11 mouse cellular contexts compared by ENCODE assay signal in the genomic region with DNA sequence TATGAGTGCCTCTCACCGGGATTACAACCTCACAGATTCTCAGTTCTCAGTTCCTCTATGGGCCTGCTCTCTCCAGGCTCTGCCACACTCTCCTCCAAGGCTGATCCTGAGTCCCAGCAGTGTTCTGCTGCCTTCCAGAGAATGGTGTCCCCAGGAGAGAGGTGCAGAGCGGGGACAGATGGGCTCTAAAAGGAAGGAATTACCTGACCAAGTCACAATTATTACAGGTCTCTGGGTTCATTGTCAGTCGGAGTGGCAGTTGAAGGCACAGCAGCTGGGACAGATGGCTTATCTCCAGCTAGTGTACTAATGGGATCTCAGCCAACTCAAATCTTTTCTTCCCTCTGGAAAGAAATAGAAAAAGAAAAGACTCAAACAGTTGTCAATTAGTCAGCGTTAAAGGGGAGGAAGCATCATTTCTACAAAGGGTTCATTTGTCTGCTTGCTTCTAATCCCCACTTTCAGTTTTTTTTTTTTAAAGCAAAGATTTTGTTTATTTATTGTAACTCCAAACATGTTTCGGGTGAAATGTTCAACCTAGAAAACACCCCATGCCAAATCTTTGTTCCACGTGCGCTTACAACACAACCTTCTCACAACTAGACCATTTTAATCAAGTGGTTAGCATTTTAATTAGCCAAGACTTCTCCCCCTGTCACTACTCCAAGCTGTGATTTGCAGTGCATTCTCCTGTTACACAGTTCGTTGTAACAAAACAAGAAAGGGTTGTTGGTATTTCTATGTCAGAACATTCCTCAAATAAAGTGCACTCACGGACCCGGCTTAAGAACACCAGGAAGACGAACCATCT.
DNase-seq lines count a peak whose midpoint lies in the region; ATAC-seq lines count a peak whose summit lies in the region.
"Had no signal": no experiment of that assay in that cellular context is flagged by ENCODE, and none has a peak within 500 bp of the region (broad histone marks: within the 10 kb centered on the region; RNA-seq: fewer than 3 reads in every experiment).

No protein-coding gene starts in this region.

- no peaks in the 10 kb centered on the region for H3K9me3 ChIP-seq in forebrain, embryonic 11.5 days (ENCODE audit: control insufficient read depth, low read length)
- H3K9me3 ChIP-seq in hindbrain, embryonic 13.5 days: no peaks in the 10 kb centered on the region
- H3K9me3 ChIP-seq in kidney, embryonic 14.5 days (ENCODE audit: control insufficient read depth, low read length): no peaks in the 10 kb centered on the region

- intact Hi-C loops in left cerebral cortex, postnatal 4 days (cut with DNase I): no loop called here
- intact Hi-C loops in left cerebral cortex, postnatal 25 days (cut with DNase I): no loop called here

- no peaks in the 10 kb centered on the region for H3K27me3 ChIP-seq in forebrain, embryonic 11.5 days (ENCODE audit: control insufficient read depth, insufficient read depth, low read length)
- H3K27me3 ChIP-seq in hindbrain, embryonic 13.5 days: no peaks in the 10 kb centered on the region
- no peaks in the 10 kb centered on the region for H3K27me3 ChIP-seq in kidney, embryonic 14.5 days (ENCODE audit: control insufficient read depth, insufficient read depth, low read length)

- no peaks in the 10 kb centered on the region; the same call in 1 of the 2 replicates for H3K4me1 ChIP-seq in forebrain, embryonic 11.5 days (replicated peaks; ENCODE audit: control insufficient read depth, insufficient read depth, low read length)
- peaks cover 9% of the 10 kb centered on the region for H3K4me1 ChIP-seq in hindbrain, embryonic 13.5 days (replicated peaks)
- H3K4me1 ChIP-seq in kidney, embryonic 14.5 days (ENCODE audit: control insufficient read depth, insufficient read depth, low read length): no peaks in the 10 kb centered on the region

- peak overlapping the region; percentile 55; the same call in 1 of the 2 replicates for H3K27ac ChIP-seq in forebrain, embryonic 11.5 days (ENCODE audit: low read depth, low read length)
- H3K27ac ChIP-seq in hindbrain, embryonic 13.5 days: peak overlapping the region; percentile 37; the same call in 1 of the 2 replicates
- no peak overlapping the region for H3K27ac ChIP-seq in kidney, embryonic 14.5 days (ENCODE audit: low read depth, low read length)

- WGBS in forebrain, embryonic 11.5 days: 39% methylated on average over 11 of the region's 11 CpGs
- 60% methylated on average over 11 of the region's 11 CpGs for WGBS in hindbrain, embryonic 13.5 days
- WGBS in kidney, embryonic 14.5 days: 51% methylated on average over 11 of the region's 11 CpGs

- DNase-seq in left cerebral cortex, postnatal 4 days: peak; percentile 34
- no peak for DNase-seq in left cerebral cortex, postnatal 25 days (ENCODE audit: low spot score in 2 of 2)
- DNase-seq in forebrain, embryonic 11.5 days (ENCODE audit: low spot score): peak; percentile 52
- DNase-seq in retina, embryonic 14.5 days (ENCODE audit: low spot score): peak; percentile 55
- no peak for DNase-seq in spleen, adult 12 weeks (ENCODE audit: low spot score)
- DNase-seq: kidney, postnatal 14 days; lung, adult 18-20 months; right cerebral cortex, adult 18-20 months; thymus, postnatal 36 days had no signal

- no peak overlapping the region for H3K4me2 ChIP-seq in forebrain, embryonic 11.5 days (ENCODE audit: low read depth, low read length, severe bottlenecking)
- H3K4me2 ChIP-seq in hindbrain, embryonic 13.5 days: no peak overlapping the region
- H3K4me2 ChIP-seq in kidney, embryonic 14.5 days (replicated peaks; ENCODE audit: low read depth, low read length): no peak overlapping the region

- H3K36me3 ChIP-seq in forebrain, embryonic 11.5 days (ENCODE audit: control insufficient read depth, insufficient read depth, low read length): no peaks in the 10 kb centered on the region
- H3K36me3 ChIP-seq in hindbrain, embryonic 13.5 days: no peaks in the 10 kb centered on the region
- no peaks in the 10 kb centered on the region for H3K36me3 ChIP-seq in kidney, embryonic 14.5 days (ENCODE audit: control insufficient read depth, insufficient read depth, low read length)

- H3K9ac ChIP-seq in forebrain, embryonic 11.5 days (ENCODE audit: low read length): no peak overlapping the region; the same call in 1 of the 2 replicates
- no peak overlapping the region for H3K9ac ChIP-seq in hindbrain, embryonic 13.5 days
- H3K9ac ChIP-seq in kidney, embryonic 14.5 days (ENCODE audit: low read depth, low read length): no peak overlapping the region

- no peak overlapping the region for H3K4me3 ChIP-seq in forebrain, embryonic 11.5 days (ENCODE audit: low read depth, low read length)
- H3K4me3 ChIP-seq in hindbrain, embryonic 13.5 days: no peak overlapping the region
- no peak overlapping the region for H3K4me3 ChIP-seq in kidney, embryonic 14.5 days (ENCODE audit: low read length)

- ATAC-seq in forebrain, embryonic 11.5 days (replicated peaks; ENCODE audit: low FRiP score): peak; percentile 67
- no peak for ATAC-seq in hindbrain, embryonic 13.5 days (ENCODE audit: low FRiP score)
- no peak for ATAC-seq in kidney, embryonic 14.5 days (ENCODE audit: low FRiP score, low TSS enrichment)

Comparison
In these comparisons a context has a peak if more than half of its experiments do, and no peak if none do; other contexts are left out.
1. DNase-seq: peak in left cerebral cortex, postnatal 4 days (single experiment), forebrain, embryonic 11.5 days (single experiment) and retina, embryonic 14.5 days (single experiment); none in left cerebral cortex, postnatal 25 days (0 of 2) and spleen, adult 12 weeks (single experiment).